Mouse (Mus musculus): ENCODE measurements at regions not wholly inside any gene's neighbourhood (a gene's known extent, or its start where the extent isn't known, plus 50 kb on each side); places are given as distances from the start of the nearest gene placed in this dataset.

- in situ Hi-C loops (cut with MboI; ENCODE audit: low sequenced_read_pairs), result no loop called here
Observed at GRCm38 (mm10) chr13:16100253-16100652, 88.6 kb downstream of the Inhba start.

DNA sequence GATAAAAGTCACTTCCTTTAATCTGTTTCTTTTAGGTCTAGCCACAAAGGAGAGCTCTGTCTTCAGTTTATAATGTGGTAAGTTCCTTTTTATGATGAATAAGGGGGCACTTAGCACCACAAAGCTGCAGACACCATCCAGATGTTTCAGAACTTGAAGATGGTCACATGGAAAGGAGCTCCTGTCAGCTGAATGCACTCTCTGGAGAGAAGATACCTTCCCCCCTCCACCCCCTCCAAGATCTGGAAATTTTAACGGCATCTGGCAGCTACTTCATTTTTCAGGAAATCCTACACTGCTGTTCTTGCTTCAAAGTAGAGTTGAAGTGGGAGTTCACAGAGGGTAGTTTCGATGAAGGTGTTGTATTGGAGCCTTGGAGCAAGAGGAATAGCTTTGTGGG is 103.2 kb downstream of the Inhba start:
- in situ Hi-C loops (cut with MboI; ENCODE audit: low sequenced_read_pairs), result no loop called here

DNA sequence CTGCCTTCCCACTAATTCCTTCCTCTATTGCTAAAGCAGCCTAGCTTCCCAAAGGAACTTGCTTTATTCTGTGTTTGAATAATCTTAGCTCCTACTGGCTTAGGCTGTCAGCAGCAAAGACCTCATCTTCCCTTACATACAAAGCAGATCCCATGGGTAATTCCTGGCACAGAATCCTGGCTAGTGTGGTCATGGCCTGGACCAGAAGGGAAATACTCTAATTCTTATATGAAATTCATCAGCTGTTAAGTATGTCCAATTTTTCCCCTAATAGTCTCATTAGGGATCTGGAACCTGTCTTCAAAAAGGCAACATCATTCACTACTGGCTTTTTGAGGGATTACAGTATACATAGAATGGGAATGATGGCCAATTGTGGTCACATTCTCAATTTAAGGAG is 135.0 kb downstream of the Inhba start:
- in situ Hi-C loops (cut with MboI; ENCODE audit: low sequenced_read_pairs), result no loop called here

- in situ Hi-C loops (cut with MboI; ENCODE audit: low sequenced_read_pairs), result no loop called here
Observed at GRCm38 (mm10) chr13:16154926-16155325, 143.3 kb downstream of the Inhba start.

- in situ Hi-C loops (cut with MboI; ENCODE audit: low sequenced_read_pairs), result no loop called here
Observed at GRCm38 (mm10) chr13:16165204-16165894, 153.7 kb downstream of the Inhba start.

- in situ Hi-C loops (cut with MboI; ENCODE audit: low sequenced_read_pairs), result no loop called here
Observed at GRCm38 (mm10) chr13:16196692-16197091, 185.0 kb downstream of the Inhba start.

DNA sequence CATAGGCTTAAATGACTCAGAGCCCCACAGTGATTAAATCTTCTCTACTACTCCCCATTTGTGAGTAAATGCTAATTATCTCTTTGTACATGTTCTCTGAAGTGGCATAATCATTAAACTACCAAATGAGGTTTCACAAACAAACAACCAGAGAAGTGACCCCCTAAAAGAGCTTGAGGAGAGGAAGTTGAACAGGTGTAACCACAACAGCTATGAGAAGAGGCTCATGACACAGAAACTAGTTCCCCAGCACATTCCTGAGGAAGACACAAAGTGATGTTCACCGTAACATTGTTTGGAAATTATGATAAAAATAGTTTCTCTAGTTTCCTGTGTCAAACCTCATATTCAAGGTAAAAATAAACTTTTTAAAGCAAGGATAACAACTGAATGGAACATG is 188.4 kb downstream of the Inhba start:
- in situ Hi-C loops (cut with MboI; ENCODE audit: low sequenced_read_pairs), result no loop called here

- in situ Hi-C loops (cut with MboI; ENCODE audit: low sequenced_read_pairs), result no loop called here
Observed at GRCm38 (mm10) chr13:16203147-16203546, 191.5 kb downstream of the Inhba start.

- in situ Hi-C loops (cut with MboI; ENCODE audit: low sequenced_read_pairs), result no loop called here
Observed at GRCm38 (mm10) chr13:16204097-16204496, 192.4 kb downstream of the Inhba start.

DNA sequence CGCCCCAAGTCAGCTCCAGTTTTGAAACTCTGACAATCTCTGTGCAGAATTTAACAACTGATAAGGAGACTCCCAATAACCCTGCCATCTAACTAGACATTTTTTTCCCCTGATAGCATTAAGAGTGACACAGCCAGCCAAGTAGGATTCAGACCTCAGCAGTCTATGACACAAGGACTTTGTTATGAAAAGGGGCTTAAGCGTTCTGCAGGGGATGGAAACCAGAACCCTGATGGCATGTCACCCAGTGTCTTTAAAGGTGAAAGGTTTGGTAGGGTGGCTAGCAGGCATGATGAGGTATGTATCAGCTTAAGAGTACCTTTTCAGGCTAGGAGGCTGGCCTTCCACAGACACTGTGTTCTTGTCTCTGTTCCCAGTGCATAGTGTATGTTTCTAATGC is 199.8 kb downstream of the Inhba start:
- in situ Hi-C loops (cut with MboI; ENCODE audit: low sequenced_read_pairs), result no loop called here

DNA sequence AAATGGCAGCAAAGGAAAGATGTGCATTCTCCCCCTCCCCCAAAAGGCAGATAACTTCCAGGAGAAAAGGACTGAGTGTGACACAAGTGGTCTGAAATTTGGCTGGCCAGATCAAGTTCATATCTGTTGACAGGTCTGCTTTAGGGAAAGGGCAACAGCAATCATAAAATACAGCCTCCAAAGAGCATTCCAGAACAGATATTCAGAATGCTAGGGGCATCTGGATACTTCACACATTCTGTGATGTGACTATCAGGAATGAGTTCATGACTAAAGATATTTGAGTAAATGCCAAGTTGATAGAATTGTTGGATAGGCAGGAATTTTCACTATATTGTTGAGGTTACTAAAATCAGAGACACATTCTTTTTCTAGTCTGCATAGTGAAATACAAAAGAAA is 208.2 kb downstream of the Inhba start:
- in situ Hi-C loops (cut with MboI; ENCODE audit: low sequenced_read_pairs), result no loop called here

- in situ Hi-C loops (cut with MboI; ENCODE audit: low sequenced_read_pairs), result no loop called here
Observed at GRCm38 (mm10) chr13:16222942-16223600, 211.4 kb downstream of the Inhba start.

DNA sequence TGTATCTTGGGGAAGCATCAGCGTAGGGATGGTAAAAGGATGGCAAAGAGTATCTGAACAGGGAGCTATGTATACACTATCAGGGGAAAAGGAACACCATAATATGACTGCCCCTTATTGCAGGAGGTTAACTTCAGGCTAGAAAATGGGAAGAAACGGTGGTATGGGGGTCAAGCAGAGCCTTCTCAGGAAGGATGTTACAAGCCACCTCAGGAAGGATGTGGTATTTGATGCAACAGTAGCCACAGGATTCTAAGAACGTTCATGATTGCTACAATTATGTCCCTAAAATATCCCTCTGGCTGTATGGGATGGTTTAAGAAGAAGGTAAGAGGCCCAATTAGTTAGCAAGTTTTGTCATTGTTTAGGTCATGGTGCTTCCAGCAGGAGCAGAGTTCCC is 249.5 kb downstream of the Inhba start:
- in situ Hi-C loops (cut with MboI; ENCODE audit: low sequenced_read_pairs), result no loop called here

DNA sequence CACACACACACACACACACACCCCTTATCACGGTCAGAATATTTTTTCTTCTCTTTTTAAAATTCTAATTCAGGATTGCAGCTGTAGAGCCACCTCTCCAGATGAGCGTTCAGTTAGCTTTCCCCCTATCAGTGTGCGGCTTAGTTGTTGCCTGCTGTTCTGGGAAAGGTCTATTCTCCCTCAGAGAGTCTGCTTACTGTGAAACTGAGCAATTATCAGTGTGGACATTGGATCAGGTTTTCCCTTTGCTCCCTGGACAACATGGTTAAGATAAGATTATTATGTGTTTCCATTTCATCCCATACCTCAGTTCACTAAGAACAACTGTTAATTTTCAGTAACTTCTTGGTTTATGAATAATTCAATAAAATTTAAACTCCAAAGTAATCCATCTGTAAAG is 268.3 kb downstream of the Inhba start:
- in situ Hi-C loops (cut with MboI; ENCODE audit: low sequenced_read_pairs), result no loop called here

- in situ Hi-C loops (cut with MboI; ENCODE audit: low sequenced_read_pairs), result no loop called here
Observed at GRCm38 (mm10) chr13:16280742-16281141, 269.1 kb downstream of the Inhba start.

- in situ Hi-C loops (cut with MboI; ENCODE audit: low sequenced_read_pairs), result no loop called here
Observed at GRCm38 (mm10) chr13:16281777-16282176, 270.1 kb downstream of the Inhba start.

DNA sequence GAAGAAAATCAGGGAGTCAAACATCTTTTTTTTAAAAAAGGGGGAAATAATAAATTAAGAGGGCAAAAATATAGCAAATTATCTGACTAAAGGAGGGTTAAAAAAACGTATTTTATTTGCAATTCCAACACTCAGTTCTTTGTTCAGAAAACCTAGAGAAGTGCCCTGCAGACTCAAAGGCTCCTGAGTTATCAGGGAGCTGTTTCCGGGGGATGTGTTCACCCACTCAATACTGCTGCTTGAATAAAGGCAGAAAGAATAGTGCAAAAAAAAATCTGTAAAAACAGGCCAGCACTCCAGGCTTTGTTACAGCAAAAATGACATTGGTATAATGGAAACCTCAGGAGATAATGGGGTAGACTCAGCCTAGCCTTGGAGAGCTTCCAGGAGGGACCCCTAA is 270.6 kb downstream of the Inhba start:
- in situ Hi-C loops (cut with MboI; ENCODE audit: low sequenced_read_pairs), result no loop called here

- in situ Hi-C loops (cut with MboI; ENCODE audit: low sequenced_read_pairs), result no loop called here
Observed at GRCm38 (mm10) chr13:16283336-16283735, 271.7 kb downstream of the Inhba start.

DNA sequence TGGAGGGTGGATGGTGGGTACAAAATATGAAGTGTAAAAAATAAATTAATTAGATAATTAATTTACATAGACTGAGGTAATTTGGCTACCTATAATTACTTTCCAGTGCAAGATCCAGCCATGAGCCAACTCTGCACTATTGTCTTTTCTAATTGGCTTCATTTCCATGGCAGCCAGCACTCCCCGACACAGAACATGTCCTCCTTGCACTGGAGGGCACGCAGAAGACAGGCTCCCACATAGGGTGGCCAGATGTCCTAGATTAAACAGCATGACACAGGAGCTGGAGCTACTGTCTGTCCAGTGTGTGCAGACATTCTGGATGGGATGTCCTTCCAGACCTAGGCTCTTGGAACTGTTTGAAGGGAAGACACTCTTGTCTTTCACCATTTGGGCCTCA is 278.0 kb downstream of the Inhba start:
- in situ Hi-C loops (cut with MboI; ENCODE audit: low sequenced_read_pairs), result no loop called here

- in situ Hi-C loops (cut with MboI; ENCODE audit: low sequenced_read_pairs), result no loop called here
Observed at GRCm38 (mm10) chr13:16290784-16291183, 279.1 kb downstream of the Inhba start.

- in situ Hi-C loops (cut with MboI; ENCODE audit: low sequenced_read_pairs), result no loop called here
Observed at GRCm38 (mm10) chr13:16291661-16292291, 280.1 kb downstream of the Inhba start.

DNA sequence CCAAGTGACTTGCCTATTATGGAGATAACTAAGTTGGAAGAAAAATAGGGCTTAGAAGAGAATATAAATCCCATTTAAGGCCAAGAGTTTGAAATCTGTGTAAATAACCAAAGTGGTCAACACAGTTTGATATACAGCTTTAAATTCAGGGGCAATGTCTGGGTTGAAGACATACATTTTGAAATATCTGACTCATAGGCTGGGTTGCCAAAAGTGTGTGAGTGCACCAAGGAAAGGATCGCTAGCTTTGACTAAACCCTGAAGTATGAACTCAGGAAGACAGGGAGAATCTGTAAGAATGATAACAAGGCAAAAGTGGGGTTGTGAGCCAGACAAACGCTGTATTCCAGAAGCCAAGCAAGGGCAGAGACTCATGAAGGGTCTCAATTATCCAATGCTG is 288.1 kb downstream of the Inhba start:
- in situ Hi-C loops (cut with MboI; ENCODE audit: low sequenced_read_pairs), result no loop called here
